Mouse (Mus musculus): ENCODE data around the gene Immp2l.

The Immp2l gene

GRCm38 (mm10) chr12:41192829-41193228, 168.9 kb downstream of the Immp2l start:
- no peak for DNase-seq

DNA sequence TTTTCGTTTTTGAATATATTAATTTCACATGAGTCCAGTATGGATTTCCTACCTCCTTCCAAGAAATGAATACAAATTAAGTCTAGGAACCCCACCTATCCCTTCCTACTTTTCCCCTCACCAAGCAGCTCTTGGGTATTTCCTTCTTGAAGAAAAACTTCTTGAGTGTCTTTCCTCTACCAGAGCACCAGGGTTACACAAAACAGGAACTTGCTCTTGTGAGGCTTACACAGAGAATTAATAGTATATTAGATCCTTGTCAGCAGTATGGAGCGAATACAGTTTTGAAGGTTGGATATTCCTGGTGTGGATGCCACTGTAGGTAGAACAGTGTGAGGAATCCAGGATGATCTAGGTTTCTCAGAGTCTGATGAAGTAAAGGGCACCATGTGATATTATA, 172.5 kb downstream of the Immp2l start:
- DNase-seq, result no peak

- no peak for DNase-seq
Observed at GRCm38 (mm10) chr12:41215186-41215585, 191.3 kb downstream of the Immp2l start.

- DNase-seq, result no peak
Observed at GRCm38 (mm10) chr12:41221893-41222292, 198.0 kb downstream of the Immp2l start.

- no peak for DNase-seq
Observed at GRCm38 (mm10) chr12:41223686-41224085, 199.8 kb downstream of the Immp2l start.

GRCm38 (mm10) chr12:41224538-41224937, 200.6 kb downstream of the Immp2l start:
- no peak for DNase-seq

- DNase-seq, result no peak
Observed at GRCm38 (mm10) chr12:41231966-41232365, 208.1 kb downstream of the Immp2l start.

DNA sequence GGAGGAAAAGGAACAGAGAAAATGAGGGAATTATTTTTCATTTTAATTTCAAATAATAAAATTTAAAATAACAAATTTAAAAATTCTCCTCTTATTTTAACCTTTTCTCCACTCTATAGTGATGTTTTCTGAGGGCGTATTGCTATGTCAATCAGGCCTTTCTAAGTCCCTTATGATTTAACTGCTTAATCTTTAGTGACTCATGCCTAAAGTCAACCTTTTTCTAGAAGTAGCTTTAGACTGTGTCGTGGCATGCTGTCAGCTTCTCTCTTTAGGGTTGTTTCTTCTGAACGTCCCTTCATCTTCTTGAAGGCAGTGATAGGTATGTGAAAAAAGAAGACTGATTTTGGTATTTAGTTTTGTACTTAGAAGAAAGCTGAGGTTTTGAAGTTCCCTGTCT, 214.0 kb downstream of the Immp2l start:
- DNase-seq, result no peak

DNA sequence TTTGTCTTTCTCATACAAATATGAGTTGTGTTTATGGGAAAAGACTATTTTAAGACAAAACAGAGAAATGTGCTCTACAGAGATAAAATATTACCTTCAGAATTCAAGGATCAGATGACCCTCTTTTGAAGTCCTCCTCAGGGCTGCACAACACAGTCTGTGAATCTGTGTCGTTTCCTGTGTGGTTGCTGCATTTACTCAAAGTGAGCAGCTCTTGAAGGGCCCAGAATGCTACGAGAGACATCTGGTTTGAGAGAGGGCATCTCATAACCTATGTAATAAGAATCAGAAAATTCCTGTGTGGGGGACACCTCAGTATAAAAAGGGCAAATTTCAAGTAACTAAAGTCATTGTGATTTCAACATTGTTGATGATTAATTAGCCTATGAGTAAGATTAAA, 217.3 kb downstream of the Immp2l start:
- no peak for DNase-seq

GRCm38 (mm10) chr12:41248254-41248653, 224.4 kb downstream of the Immp2l start:
- no peak for DNase-seq

DNA sequence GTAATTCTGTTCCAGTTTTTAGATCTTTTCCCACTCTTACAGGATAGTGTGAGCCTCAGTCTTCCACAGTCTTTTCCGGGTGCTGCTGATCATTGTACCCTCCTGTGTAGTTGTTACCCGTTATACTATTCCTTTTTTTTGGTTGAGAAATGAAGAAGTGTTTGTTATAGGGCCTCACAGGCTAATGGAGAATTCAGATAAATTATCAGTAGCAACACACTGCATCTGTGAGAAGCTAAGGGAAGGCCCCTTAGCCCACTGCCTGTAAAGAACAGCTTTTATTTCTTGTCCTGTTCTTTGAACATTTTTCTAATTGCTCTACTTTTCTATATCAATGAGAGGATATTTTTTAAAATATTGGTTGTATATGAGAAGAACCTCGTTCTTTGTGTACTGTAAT, 226.2 kb downstream of the Immp2l start:
- no peak for DNase-seq

DNA sequence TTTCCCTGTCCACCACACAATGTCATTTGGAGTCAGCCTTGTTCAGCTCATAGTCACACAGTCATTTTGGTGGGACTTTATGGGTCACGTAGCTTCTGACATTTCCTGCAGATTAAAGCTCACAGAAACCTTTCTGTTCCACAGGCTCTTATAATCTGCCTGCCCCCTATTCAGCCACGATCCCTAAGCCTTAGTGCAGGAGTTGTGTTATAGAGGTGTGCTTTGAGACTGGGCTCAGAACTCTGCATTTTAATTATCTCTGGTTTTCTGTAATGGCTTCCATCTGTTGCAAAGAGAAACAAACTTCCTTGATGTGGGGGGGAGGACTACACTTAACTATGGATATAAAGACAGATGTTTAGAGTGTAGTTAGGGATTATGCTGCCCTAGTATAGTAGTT, 234.0 kb downstream of the Immp2l start:
- DNase-seq, result no peak

GRCm38 (mm10) chr12:41259608-41260007, 235.7 kb downstream of the Immp2l start:
- no peak for DNase-seq

- no peak for DNase-seq
Observed at GRCm38 (mm10) chr12:41274136-41274535, 250.2 kb downstream of the Immp2l start.

- no peak for DNase-seq
Observed at GRCm38 (mm10) chr12:41275361-41275760, 251.5 kb downstream of the Immp2l start.

DNA sequence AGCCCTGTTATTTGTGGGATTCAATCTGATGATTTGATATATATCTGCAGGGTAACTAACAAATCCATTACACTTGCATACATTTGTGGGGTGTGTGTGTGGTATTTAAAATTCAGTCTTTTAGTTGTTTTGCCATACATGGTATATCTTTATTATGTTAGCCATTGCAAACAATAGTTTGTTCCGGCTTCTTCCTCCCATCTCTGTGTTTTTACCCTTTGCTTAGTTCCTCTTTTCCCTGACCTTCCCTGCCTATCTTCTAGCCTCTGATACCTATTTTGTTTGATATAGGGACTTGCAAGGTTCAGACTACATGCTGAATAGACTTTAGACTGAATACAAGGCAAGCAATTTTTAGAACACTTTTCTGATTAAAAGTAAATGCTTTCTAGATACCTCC, 254.0 kb downstream of the Immp2l start:
- no peak for DNase-seq

DNA sequence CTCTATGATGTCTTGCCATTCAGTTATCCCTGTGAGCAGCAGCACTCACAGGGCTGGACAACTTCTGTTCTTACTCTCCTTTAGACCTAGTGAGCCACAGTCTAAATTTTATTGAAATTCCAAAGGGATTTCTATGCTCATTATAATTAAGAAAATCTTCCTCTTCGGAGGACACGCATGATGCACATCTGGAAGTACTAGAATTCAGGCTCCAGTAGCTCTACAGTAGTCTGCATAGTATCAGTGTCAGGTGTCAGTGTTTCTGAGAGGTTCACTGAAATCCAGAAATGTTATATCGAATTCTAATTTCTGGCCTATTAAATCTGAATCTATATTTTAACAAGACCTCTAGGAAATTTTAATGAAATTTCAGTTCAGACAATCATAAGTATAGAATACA, 265.2 kb downstream of the Immp2l start:
- DNase-seq, result no peak

DNA sequence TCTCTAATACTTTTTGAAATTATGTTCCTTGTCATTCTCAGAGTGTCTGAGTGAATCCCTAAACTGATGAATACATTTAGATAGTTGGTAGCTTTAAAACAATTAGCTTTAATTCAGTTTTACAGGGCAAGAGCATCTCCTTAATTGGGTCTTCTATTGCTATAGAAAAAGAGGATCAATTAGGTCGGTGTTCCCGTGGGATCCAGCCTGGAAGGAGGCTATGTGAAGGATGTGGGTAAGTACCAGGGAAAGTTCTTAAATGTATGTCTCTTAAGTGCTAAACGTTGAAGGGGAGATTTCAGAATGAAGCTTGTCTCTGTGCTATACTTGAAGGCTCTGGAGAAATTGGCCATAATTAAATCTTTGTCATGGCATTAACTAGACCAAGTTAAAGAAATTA, 283.1 kb downstream of the Immp2l start:
- DNase-seq, result no peak

GRCm38 (mm10) chr12:41308726-41309680, 285.1 kb downstream of the Immp2l start:
- peak; percentile 89 for DNase-seq

DNA sequence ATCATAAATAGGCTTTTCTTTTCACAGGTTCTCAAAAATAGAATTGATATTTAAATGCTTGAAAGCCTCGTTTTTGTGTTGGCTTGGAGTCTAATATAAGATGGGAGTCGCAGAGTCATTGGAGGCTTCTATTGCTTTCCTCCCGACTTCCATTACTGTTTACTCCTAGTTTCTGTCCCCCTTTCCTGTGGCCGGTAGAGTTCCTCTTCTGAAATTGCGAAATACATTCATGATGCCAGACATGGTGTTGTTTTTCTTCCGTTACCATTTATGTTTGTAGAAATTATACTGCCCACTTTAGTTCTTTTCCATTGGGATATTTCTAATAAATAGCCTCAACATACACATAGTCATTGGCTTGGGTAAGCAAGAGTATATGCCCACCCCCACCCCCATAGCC, 289.5 kb downstream of the Immp2l start:
- no peak for DNase-seq

DNA sequence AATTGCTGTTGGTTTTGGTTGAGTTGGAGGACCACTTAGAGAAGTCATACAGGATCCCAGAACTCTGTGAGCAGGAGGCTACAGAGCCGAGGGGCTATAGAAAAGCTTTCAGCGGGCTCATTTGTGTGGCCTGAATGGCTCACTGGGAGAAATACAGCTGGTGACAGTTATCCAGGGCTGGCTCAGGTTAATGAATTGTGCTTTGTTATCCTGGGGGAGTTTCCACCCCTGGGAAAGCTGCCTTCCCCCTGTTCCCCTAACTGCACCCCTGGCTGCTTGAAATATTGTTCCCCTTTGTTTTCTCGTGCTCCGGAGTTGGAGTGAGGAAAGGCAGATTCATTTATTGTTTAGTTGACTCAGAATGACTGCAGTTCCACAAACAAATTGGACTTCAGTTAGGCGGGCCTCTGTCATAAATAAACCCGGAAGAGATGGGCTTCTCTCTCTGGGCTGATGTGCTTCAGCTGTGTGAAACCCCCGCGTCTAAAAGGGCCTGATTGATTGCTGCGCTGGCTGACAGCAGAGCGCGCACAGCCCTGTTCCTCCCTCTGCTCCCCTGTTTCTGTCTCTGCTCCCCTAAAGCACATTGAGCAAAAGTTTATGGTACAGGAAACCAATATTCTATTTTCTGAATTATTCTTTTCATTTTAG, 291.0 kb downstream of the Immp2l start:
- DNase-seq, result peak; percentile 89

DNA sequence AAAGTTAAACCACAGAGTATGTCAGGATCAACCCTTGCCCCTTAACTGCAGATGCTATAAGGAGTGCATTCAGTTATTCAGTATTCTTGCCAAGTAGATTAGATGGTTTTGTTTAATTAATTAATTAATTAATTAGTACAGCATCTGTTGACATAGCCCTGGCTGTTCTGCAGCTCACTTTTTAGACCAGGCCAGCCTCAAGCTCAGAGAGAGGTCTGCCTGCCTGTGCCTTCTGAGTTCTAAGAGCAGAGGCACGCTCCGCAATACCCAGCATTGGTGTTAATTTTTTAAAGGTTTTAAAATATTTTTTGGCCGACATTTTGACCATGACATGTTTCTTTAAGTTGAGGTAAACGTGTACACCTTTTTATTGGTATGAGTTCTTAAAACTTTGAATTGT, 292.0 kb downstream of the Immp2l start:
- DNase-seq, result peak; percentile 72

DNA sequence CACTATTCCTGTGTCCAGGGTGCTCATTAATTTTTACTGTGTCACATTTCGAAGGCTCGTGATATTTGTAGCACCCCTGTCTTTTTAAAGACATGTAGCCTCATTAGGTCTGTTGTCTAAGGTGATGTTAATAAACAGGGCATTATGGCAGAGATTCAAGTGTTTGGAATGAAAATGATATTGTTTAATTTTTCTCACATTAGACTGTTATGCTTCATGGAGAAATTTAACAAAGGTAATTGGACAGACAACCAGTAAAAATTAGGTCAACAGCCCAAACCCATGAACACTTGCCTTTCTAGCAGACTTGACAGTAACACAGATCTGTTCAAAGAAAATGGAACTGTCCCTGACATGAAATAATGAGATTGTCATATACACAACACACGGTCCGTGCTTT, 292.5 kb downstream of the Immp2l start:
- peak; percentile 75 for DNase-seq

DNA sequence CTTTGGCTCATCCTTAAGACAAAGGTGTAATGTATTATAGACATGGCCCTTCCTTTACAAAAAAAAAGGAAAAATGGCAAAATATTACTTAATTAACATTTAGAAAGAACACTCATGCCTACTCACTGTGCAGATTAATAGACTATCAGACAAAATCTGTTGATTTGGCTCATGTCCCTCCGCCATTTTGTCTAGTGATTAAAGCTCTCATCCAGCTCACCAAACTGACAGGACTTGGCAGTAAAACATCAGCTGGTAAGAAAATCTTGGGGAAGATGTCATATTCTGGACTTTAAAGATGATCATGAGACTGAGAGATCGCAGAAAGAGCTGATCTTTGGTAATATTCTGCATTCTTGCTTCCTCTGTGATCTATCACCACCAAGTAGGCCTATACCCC, 293.5 kb downstream of the Immp2l start:
- DNase-seq, result no peak

Measured in retina, postnatal 1 day (tissue).